Mouse (Mus musculus) limb, embryonic 10.5 days (tissue): Measurements from ENCODE around the gene Mettl22. TPM values are rescaled to one million over a fixed set of nuclear protein-coding genes. Genes with fewer than 3 reads are reported as not detected.

Experiments
- DNase-seq: peaks from one replicate; pipeline ENCODE4 v3.0.0-alpha.2; 2017; ENCODE audit warnings: low spot score
- H3K27ac ChIP-seq: fragments of 300-500 bp; sonication (generic); 2 replicates; pipeline ENCODE4 v1.5.1; 2016; ENCODE audit warnings: mild to moderate bottlenecking
- H3K27me3 ChIP-seq: fragments of 300-500 bp; sonication (generic); 2 replicates; pipeline ENCODE4 v1.6.1; 2016; ENCODE audit warnings: low read depth, mild to moderate bottlenecking; ENCODE audit not compliant: poor library complexity, severe bottlenecking
- H3K36me3 ChIP-seq: fragments of 300-500 bp; sonication (generic); 2 replicates; pipeline ENCODE4 v1.6.1; 2016; ENCODE audit warnings: mild to moderate bottlenecking, moderate library complexity
- H3K4me1 ChIP-seq: fragments of 300-500 bp; sonication (generic); 2 replicates; pipeline ENCODE4 v1.6.1; 2016
- H3K4me3 ChIP-seq: fragments of 300-500 bp; sonication (generic); 2 replicates; pipeline ENCODE4 v1.5.1; 2016; ENCODE audit warnings: mild to moderate bottlenecking, moderate library complexity
- H3K9me3 ChIP-seq: fragments of 300-500 bp; sonication (generic); replicated peaks from 2 replicates; pipeline ENCODE4 v1.6.1; 2016; ENCODE audit warnings: mild to moderate bottlenecking
- WGBS: fragments of 180-500 bp; shearing (Covaris S2); methylation state at CpG from one replicate; pipeline ENCODE4 v1.1.7; 2016; 5-methylcytosine and 5-hydroxymethylcytosine counted together
- polyA plus RNA-seq: library from polyadenylated mRNA; unstranded; fragments of >200 nt; fragmentation: Nextera tagmentation; extraction: Ambion mirVana; gene quantifications from 2 replicates; pipeline ENCODE4 v1.2.1, GENCODE M21; 2016

Gene Mettl22
- 18.2 and 22.5 TPM in 2 replicates for polyA plus RNA-seq

DNA sequence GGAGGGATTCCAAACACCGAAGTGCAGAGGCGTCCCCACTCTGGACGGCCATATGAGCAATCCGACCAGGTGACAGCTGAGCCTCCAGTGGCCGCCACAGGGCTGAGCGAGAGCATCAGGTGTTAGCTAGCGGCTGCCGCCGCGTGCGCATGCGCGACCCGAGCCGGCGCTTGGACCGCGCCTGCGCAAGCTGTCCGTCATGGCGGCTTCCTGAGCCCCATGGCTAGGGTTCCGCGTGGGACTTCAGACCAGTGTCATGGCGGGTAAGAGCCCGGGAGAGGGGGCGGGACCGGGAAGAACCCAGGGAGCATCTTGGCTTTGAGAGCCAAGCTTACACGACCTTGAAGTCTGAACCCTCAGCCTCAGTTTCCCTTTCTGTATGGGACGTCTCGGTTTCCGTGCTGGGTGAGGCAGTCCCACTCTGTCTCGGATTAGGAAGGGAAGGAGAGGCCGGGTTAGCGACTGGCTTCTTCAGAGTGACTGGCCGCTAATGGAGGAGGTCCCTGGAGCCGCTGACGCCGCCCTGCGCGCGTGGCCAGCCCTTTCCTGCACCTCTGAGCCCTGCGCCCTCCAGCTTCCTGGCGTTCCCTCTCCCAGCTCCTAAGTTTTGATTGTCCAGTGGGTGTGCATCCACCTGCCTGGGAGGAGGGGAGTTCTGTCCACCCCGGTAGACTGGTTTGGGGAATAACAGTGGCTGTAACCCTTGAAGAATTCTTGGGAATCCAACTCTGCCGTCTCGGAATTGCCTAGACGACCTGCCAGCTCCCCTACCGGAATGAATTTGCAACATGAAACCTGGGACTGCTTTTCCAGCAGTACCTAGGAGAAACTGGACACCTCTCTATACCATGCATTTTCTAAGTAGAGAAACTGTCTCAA, at the start of gene Mettl22:
TSS of gene Mettl22 (plus strand) at position 186 of the 879 bp plus-strand sequence.
- peaks cover 11% of the 10 kb centered on the region; the same call in 1 of the 2 replicates for H3K4me1 ChIP-seq
- DNase-seq, result peak; percentile 93
- no peaks in the 10 kb centered on the region for H3K9me3 ChIP-seq
- peaks cover 3% of the 10 kb centered on the region for H3K36me3 ChIP-seq
- H3K4me3 ChIP-seq, result peak within 1 kb of the TSS; percentile 82
- peak within 1 kb of the TSS; percentile 95 for H3K27ac ChIP-seq
- peaks cover 5% of the 10 kb centered on the region; the same call in 1 of the 2 replicates for H3K27me3 ChIP-seq
- under 1% methylated on average over 48 of the region's 48 CpGs for WGBS

DNA sequence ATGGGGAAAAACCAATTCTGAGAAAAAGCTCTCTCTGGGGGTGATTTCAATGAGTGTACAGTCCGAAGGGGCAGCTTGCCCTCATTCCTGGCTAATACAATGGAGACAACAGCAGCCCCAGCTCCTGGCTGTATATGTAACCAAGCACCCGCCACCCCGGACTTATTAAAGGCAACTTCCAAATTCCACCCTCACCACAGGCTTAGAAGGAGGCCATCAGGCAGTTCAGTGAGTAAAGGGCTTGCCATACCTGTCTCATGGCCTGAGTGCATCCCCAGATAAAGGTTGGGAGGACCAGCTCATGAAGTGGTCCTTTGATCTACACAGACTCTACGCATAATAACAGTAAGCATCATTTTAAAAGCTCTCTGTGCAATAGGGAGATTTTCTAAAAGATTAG, 49.7 kb upstream of the Mettl22 start:
- H3K27me3 ChIP-seq, result peaks cover 43% of the 10 kb centered on the region
- H3K4me3 ChIP-seq, result no peak overlapping the region
- DNase-seq, result peak; percentile 15
- H3K4me1 ChIP-seq, result peaks cover 8% of the 10 kb centered on the region
- H3K27ac ChIP-seq, result no peak overlapping the region
- H3K9me3 ChIP-seq, result no peaks in the 10 kb centered on the region
- WGBS, result 90% methylated on average over 4 of the region's 4 CpGs
- H3K36me3 ChIP-seq, result no peaks in the 10 kb centered on the region

DNA sequence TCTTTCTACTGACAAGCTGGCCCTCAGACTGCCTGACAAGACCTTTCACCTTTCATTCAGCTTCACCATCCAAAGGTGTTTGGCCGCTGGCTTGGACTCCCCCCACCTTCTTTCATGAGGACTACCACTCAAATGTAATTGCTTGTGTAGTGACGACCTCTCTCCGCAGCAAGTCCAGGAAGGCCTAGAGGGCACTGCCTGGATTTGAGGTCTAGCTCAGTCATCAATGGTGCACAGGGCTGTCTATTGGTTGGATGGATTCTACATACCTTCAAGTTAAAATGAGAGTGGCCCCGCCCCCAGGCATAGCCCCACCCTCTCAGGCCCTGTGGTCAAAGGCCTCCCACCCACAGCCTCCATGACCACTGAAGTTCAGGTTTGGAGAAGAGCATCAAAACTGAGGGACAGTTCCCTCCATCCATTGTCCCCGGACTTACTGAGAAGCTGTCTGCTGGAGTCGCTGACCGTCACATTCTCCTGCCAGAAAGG, 46.9 kb upstream of the Mettl22 start:
- WGBS, result 33% methylated on average over 7 of the region's 7 CpGs
- Histone ChIP-seq H3K27me3 (peaks cover 64% of the 10 kb centered on the region), H3K36me3 (no peaks in the 10 kb centered on the region), H3K9me3 (no peaks in the 10 kb centered on the region), H3K4me1 (peaks cover 8% of the 10 kb centered on the region), H3K27ac (no peak overlapping the region), H3K4me3 (no peak overlapping the region)
- DNase-seq, result no peak

DNA sequence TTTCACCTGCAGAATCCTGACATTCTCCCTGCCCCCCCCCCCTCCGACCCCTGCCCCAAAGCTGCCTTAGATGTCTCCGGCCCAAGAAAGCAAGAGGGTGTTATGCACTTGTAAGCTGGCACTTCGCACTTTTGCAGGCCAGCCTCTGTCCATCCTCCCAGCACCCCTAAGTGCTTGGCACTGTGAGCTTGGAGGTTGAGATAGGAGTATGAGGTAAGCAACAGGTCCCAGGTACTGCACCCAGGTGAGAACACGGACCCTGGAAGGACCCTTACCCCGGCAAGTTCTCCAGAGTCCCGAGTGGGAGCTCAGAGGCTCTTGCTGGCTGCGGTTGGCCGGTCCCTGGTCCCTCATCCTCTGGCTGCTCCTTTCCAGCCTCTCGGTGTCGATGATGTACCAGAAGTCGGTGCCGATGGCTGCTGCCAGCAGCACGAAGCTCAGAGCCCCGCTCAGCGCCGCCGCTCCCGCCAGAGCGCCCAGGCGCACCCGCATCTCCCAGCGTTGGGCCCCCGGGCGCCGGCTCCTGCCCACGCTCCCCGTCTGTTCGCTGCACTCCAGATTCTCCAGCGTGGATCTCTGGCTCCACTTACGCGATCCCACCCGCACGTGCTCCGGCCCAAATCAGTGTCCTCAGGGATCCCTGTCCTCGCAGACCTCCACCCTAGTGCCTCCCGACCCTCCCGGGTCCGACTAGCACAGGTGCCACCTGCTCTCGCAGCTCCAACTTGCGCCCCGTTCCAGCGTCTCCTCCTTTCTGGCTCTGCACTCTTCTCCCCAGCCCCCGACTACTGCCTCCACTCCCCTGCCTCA, 46.2 kb upstream of the Mettl22 start:
- DNase-seq, result peak; percentile 36
- Histone ChIP-seq H3K9me3 (no peaks in the 10 kb centered on the region), H3K4me3 (peak overlapping the region; percentile 32), H3K27me3 (peaks cover 64% of the 10 kb centered on the region), H3K27ac (no peak overlapping the region), H3K4me1 (peaks cover 8% of the 10 kb centered on the region), H3K36me3 (no peaks in the 10 kb centered on the region)
- 4% methylated on average over 43 of the region's 43 CpGs for WGBS

DNA sequence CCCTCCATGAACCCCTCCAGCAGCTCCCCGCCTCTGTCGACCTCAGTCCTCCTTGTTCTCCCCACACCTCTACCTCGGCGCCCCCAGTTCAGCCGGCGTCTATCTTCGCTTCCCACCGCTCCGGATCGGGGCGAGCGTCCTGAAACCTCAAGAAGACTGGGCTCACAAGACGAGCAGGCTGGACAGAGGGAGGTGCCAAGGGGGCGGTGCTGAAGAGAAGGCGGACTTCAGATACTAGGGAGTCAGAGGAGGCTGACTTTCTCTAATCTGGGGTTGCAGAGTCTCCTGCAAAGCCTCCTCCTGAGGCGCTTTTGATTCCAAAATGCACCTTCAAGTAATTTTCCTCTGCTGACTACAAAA, 45.6 kb upstream of the Mettl22 start, which contains the start of gene Tmem114:
TSS of gene Tmem114 (minus strand) at position 166 of the 360 bp plus-strand sequence.
- Histone ChIP-seq H3K4me3 (peak within 1 kb of the TSS; percentile 32), H3K36me3 (no peaks in the 10 kb centered on the region), H3K27me3 (peaks cover 64% of the 10 kb centered on the region), H3K9me3 (no peaks in the 10 kb centered on the region), H3K27ac (no peak within 1 kb of the TSS), H3K4me1 (peaks cover 8% of the 10 kb centered on the region)
- peak; percentile 31 for DNase-seq
- WGBS, result under 1% methylated on average over 16 of the region's 16 CpGs

DNA sequence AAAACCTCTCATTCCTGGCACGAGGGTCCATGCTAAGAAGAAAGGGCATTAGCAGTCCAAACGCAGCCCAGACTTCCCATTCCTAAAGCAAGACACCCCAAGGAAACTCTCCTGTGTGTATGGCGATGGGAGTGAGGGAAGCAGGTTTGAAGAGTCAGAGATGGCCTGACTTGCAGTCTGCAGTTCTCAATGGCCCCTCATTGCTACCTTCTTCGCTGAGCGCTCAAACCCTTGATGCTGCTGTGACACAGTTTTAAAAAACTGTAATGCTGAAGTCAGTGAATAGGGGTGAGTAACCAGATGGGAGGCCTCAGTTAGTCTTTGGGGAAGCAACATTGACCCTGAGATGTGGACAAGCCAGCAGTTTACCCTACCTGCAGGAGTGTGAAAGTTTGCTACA, 44.9 kb upstream of the Mettl22 start:
- WGBS, result 83% methylated on average over 5 of the region's 5 CpGs
- peaks cover 64% of the 10 kb centered on the region for H3K27me3 ChIP-seq

DNA sequence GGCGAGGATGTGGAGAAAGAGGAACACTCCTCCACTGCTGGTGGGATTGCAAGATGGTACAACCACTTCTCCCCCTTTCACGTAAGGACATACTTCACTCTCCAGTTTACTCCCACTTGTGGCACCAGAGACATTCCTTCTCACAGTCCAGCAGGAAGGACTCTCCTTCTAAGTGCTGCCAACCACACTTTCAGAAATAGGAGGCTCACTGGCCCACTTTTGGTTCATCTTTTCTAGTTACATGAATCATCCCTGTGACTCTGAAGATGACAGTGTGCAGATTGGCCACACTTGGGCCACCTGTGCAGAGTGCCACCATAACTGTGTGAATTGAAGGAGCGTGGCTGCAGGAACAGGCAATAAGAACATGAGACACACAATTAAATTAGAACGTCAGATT, 41.1 kb upstream of the Mettl22 start:
- no peaks in the 10 kb centered on the region for H3K9me3 ChIP-seq
- H3K36me3 ChIP-seq, result no peaks in the 10 kb centered on the region
- H3K27ac ChIP-seq, result no peak overlapping the region
- DNase-seq, result no peak
- WGBS, result 91% methylated on average over 4 of the region's 4 CpGs
- H3K27me3 ChIP-seq, result peaks cover 34% of the 10 kb centered on the region
- H3K4me3 ChIP-seq, result no peak overlapping the region
- H3K4me1 ChIP-seq, result peaks cover 11% of the 10 kb centered on the region

More for the DNA sequence above, 44.9 kb upstream of the Mettl22 start:
- no peak overlapping the region for H3K4me3 ChIP-seq
- no peak for DNase-seq
- H3K4me1 ChIP-seq, result peaks cover 8% of the 10 kb centered on the region
- H3K27ac ChIP-seq, result no peak overlapping the region
- H3K36me3 ChIP-seq, result no peaks in the 10 kb centered on the region
- no peaks in the 10 kb centered on the region for H3K9me3 ChIP-seq

DNA sequence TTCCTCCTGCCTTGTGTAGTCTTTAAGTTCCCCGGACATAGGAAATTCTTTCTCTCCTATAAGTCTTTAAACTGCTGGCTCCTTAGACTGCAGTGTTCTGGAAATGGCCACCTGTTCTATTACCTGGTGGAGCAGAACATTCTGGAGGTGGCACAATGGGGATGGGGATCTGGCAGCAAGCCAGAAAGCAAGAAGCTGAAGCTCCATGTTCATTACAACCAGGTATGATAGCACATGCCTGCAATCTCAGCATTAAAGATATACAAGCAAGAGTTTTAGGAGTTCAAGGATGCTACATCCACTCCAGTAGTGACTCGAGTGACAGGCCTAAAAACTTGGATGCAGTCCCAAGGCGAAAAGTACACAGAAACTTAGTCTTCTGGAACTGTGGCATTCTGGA, 38.0 kb upstream of the Mettl22 start:
- 88% methylated on average over 3 of the region's 3 CpGs for WGBS
- no peak overlapping the region for H3K27ac ChIP-seq
- no peak for DNase-seq
- H3K36me3 ChIP-seq, result no peaks in the 10 kb centered on the region
- H3K4me1 ChIP-seq, result peaks cover 6% of the 10 kb centered on the region; the same call in 1 of the 2 replicates
- peaks cover 3% of the 10 kb centered on the region for H3K27me3 ChIP-seq
- H3K4me3 ChIP-seq, result no peak overlapping the region
- H3K9me3 ChIP-seq, result no peaks in the 10 kb centered on the region

DNA sequence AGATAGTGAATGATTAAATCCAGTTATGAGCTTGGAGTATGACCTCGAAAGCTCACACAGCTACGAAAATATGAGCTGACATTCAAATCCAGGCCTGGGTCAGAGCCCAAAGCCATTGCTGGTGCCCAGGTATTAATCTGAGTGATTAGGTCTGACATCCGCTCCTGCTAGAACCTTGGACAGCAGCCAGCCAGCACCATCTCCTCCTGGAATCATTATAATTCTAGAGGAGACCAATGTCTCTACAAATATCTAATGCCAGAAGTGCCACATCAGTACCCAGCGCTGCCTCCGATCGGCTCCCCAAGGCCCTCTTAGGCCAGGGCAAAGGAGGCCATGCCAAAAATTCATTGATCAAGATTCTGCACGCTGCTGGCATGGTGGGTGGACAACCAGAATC, 25.7 kb upstream of the Mettl22 start:
- DNase-seq, result peak; percentile 25
- no peaks in the 10 kb centered on the region for H3K27me3 ChIP-seq
- no peak overlapping the region for H3K27ac ChIP-seq
- no peaks in the 10 kb centered on the region; the same call in 1 of the 2 replicates for H3K4me1 ChIP-seq
- no peak overlapping the region for H3K4me3 ChIP-seq
- no peaks in the 10 kb centered on the region for H3K36me3 ChIP-seq
- whole genome bisulfite sequencing, result 87% methylated on average over 7 of the region's 7 CpGs
- no peaks in the 10 kb centered on the region for H3K9me3 ChIP-seq

DNA sequence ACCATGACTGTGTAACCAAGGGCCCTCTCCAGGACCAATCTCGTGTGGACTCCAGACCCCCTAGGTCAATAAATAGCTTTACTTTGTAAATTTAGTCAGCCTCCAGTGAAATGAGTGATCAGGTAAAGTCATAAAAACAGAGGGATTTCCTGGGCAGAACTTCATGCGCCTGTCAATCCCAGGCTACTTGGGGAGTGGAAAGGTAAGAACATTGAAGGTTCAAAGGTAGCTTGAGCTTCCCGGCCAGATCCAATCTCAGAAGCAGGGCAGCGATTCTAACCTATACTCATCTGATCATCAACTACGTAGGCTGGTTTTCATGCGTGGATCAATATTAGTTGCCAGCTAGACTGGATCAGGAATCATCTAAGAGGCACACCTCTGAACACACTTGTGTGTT, 24.3 kb upstream of the Mettl22 start:
- H3K36me3 ChIP-seq, result no peaks in the 10 kb centered on the region
- H3K27ac ChIP-seq, result no peak overlapping the region
- peak; percentile 22 for DNase-seq
- no peaks in the 10 kb centered on the region for H3K9me3 ChIP-seq
- H3K27me3 ChIP-seq, result no peaks in the 10 kb centered on the region
- WGBS, result 92% methylated on average over 6 of the region's 6 CpGs
- H3K4me3 ChIP-seq, result no peak overlapping the region
- H3K4me1 ChIP-seq, result no peaks in the 10 kb centered on the region; the same call in 1 of the 2 replicates

DNA sequence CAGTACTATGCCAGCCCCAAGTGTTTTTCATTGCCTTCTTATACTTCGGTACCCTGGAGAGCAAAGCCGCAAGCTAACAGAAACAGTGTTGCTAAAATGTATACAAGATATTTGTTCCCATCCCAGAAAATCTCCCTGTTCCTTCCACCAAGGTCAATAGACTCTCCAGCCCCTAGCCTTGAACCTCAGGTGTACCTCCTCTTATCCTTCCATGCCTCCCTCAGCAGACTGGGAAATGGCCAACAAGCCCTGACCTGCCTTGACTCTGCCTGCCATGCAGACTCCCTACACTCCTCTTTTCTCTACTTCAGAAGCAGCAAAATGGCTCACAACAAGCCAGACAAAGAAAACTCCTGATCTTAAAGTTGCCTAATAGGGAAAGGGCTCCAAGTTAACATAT, 17.3 kb upstream of the Mettl22 start:
- Histone ChIP-seq H3K27me3 (peaks cover 13% of the 10 kb centered on the region; the same call in 1 of the 2 replicates), H3K36me3 (no peaks in the 10 kb centered on the region), H3K4me3 (no peak overlapping the region), H3K9me3 (no peaks in the 10 kb centered on the region), H3K4me1 (peaks cover 7% of the 10 kb centered on the region), H3K27ac (no peak overlapping the region)
- DNase-seq, result peak; percentile 22
- WGBS, result 96% methylated on average over 2 of the region's 2 CpGs

DNA sequence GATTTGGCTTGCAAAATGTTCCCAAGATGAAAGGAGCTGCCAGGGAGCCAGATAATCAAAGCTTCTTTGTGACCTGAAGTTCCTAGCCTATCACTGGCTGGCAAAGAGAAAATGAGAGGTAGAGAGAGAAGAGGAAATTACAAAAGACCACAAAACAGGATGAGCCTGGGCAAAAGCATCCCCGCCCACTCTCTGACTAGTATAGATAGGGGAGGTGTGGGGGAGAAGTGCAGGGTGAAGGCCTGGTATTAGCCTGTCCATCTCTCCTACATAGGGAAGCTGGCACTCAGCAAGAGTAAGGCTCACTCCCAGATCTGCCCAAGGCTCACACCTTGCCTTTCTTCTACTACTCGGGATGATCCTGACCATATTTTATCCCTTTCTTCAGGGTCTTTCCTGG, 15.4 kb upstream of the Mettl22 start:
- no peaks in the 10 kb centered on the region for H3K9me3 ChIP-seq
- peak; percentile 19 for DNase-seq
- peaks cover 13% of the 10 kb centered on the region; the same call in 1 of the 2 replicates for H3K27me3 ChIP-seq
- no peak overlapping the region for H3K4me3 ChIP-seq
- 45% methylated on average over 2 of the region's 2 CpGs for WGBS
- peaks cover 7% of the 10 kb centered on the region for H3K4me1 ChIP-seq
- no peaks in the 10 kb centered on the region for H3K36me3 ChIP-seq
- H3K27ac ChIP-seq, result no peak overlapping the region
